Mouse (Mus musculus) cerebellum, adult 9-11 months (tissue): Measurements from ENCODE around the gene Hccs.
A peak's percentile ranks its signal among the peaks of the same experiment; 100 is the strongest.
"Not testable (repeated sequence)": the region's sequence is repeated elsewhere in the genome, so short reads cannot be mapped to it uniquely, and the experiment has no call there.

Source experiments
- DNase-seq: peaks from one replicate; pipeline ENCODE4 v3.0.0; 2022

Hccs gene

GRCm38 (mm10) chrX:169319945-169320667 lies at the start of gene Hccs:
Gene Hccs, minus strand, starts transcription at chrX:169320372.
- DNase-seq = peak; percentile 92

DNA sequence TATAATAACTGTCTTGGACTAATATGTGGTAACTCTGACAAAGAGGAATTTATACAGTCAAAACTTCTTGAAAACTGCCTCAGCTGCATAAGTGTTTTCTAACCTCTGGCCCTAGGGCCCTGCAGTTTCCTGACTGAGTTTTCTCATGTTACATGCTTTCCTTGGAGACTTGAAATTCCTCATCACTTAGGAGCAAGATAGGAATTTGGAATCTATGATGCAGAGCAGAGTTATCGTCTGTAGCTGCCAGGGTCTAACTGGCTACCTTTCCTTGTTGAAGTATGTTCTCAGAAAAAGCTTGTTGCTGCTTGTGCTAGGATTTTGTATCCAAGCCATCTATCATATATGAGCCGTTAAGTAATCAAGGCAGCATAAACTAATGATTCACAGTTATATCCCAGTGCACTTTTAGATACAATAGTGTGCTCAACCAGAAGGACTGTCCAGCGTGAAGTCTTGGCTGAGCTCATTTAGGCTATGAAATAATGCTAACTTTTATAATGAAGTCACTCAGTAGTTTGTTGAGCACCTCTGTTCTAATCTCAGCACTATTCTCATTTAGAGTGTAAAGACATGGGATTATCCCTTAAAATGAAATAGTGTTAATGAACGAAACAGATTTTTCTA lies 37.1 kb upstream of the Hccs start:
- no peak for DNase-seq

DNA sequence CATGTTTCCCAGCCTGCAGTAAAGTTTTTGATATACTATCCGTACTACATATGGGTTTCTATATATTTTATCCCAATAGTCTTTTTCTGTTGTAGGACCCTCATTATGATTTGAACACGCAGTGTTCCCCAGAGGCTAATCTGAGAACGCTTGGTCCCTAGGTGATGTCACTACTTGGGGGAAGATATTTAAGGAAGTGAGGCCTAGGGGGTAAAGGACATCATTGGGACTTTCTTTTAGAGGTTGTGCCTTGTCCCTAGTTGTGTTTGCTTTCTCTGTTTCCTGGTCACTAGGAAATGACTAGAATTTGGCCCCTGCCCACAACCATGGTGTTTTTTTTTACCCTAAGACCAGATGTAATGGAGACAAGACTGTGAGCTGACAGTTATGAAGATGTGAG lies 18.0 kb upstream of the Hccs start:
- no peak for DNase-seq

GRCm38 (mm10) chrX:169337559-169337958 lies 17.4 kb upstream of the Hccs start:
- no peak for DNase-seq

- DNase-seq = no peak
These were observed 12.1 kb upstream of the Hccs start for GRCm38 (mm10) chrX:169332264-169332663.

GRCm38 (mm10) chrX:169325929-169326595 lies 5.9 kb upstream of the Hccs start:
- no peak for DNase-seq

- not testable (repeated sequence) for DNase-seq
These were observed 465 bp upstream of the Hccs start for GRCm38 (mm10) chrX:169320668-169321005.

GRCm38 (mm10) chrX:169319066-169319760 lies 959 bp downstream of the Hccs start:
- DNase-seq = no peak

GRCm38 (mm10) chrX:169308559-169308958 lies 11.6 kb downstream of the Hccs start:
- no peak for DNase-seq

GRCm38 (mm10) chrX:169303945-169304344 lies 16.2 kb downstream of the Hccs start:
- DNase-seq = peak; percentile 7

DNA sequence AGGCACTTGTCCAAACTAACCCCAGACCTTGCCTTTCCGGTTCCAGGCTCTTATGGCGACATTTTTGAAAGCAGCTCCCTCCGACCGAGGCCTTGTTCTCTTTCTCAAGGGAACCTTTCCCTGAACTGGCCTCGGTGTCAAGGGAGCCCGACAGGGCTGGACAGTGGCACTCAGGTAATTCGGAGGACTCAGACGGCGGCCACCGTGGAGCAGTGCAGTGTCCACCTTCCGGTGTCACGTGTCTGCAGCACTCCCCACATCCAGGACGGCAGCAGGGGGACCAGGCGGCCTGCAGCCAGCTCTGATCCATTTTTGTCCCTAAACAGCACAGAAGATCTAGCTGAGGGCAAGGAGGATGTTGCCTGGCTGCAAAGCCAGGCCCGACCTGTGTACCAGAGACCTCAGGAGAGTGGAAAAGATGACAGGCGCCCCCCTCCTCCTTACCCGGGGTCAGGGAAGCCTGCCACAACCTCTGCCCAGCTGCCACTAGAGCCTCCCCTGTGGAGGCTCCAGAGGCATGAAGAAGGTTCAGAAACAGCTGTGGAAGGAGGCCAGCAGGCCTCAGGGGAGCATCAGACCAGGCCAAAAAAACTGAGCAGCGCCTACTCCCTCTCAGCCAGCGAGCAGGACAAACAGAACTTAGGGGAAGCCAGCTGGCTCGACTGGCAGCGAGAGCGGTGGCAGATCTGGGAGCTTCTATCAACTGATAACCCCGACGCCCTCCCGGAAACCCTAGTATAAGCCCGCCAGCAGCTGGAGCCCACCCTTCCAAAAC lies 17.7 kb downstream of the Hccs start:
- no peak for DNase-seq

- no peak for DNase-seq
These were observed 20.6 kb downstream of the Hccs start for GRCm38 (mm10) chrX:169299579-169299978.

DNA sequence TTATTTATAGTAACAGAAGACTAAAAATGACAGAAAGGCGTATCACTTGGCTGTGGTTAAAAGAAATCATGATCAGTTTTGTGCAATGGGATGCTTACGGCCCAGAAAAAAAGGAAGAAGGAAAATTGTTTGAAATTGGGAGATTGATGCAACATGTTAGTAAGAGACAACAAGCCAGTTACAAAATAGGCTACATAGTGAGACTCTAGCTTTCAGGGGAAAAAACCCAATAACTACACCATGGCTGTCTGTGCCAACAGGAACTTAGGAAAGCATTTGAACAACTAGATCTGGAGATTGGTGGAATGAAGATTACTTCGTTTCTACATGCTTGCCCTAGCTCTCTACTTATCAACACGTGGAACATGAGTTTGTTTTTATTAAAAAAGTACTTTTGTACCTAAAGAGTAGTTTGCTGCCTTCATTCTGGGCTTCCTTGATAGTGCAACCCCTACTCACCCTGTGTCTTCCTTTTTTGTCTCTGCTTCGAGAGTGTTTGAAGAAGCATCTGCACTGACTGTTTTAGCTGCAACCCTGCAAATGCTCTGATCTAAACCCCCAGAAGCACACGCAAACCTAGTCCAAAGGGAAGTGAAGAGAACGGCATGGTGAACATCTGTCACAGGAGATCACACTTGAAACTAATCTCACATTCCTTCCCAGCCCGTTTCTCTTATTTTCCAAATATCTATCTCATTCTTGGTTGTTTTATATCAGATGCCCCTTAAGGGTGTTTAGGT lies 56.6 kb downstream of the Hccs start:
- no peak for DNase-seq

DNA sequence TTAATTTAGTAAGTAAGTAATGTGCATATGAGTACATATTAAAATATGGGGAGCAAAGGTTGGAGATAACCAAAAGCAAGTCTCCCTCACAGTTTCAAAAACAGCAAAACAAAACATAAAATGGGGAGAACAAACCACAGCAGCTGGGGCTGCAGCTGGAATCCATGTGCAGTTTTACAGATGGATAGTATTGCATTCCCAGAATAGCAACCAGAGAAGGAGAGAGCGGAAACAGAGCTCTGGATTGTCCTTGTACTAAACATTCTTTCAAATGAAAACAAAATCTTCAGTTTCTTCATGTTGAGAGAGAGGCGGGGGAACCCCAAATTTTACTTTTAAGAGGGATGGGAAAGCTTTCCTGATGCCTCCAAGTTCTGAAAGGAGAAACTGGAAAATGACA lies 58.0 kb downstream of the Hccs start:
- DNase-seq = no peak

DNA sequence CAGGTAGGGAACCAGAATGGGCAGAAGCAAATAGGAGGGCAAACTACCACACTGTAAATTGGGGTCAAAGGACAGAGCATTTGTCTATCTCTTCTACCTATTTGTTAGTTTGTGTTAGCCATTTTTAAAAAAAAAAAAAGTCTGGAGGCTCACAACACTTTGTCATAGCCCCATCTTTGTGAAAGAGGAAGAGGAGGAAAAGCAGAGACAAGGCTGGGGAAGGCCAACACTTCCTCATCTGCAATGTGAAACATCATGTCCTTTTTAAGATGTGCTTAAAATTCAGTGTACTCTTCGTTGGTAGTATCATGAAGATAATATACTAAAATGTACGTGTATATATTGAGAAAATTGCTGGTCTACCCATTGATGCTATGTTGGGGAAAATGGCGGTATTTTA lies 59.1 kb downstream of the Hccs start:
- DNase-seq = no peak

GRCm38 (mm10) chrX:169256741-169257140 lies 63.4 kb downstream of the Hccs start:
- DNase-seq = no peak

- no peak for DNase-seq
These were observed 64.3 kb downstream of the Hccs start for GRCm38 (mm10) chrX:169255915-169256314.

- no peak for DNase-seq
These were observed 97.7 kb downstream of the Hccs start for GRCm38 (mm10) chrX:169222357-169223062.

DNA sequence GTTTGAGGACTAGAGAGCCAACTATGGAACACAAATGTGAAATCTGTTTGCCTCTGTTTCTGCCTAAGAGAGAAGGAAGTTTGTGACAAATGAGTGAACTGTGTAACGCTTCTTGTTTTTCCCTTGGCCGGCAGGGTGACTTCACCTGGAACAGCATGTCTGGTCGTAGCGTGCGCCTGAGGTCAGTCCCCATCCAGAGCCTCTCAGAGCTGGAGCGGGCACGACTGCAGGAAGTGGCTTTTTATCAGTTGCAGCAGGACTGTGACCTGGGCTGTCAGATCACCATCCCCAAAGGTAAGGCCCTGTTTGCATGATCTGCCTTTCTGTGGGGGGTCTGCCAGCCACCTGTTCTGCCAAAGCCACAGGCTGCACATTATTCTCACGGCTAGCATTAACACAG lies 100.1 kb downstream of the Hccs start:
- no peak for DNase-seq

GRCm38 (mm10) chrX:169210019-169210418 lies 110.2 kb downstream of the Hccs start:
- DNase-seq = no peak
